Mouse (Mus musculus) hindbrain, embryonic 10.5 days (tissue): ENCODE measurements around the gene Nod2. TPM values are rescaled to one million over a fixed set of nuclear protein-coding genes. Genes with fewer than 3 reads are reported as not detected.
A peak's percentile ranks its signal among the peaks of the same experiment; 100 is the strongest.
"Not testable (repeated sequence)": the region's sequence is repeated elsewhere in the genome, so short reads cannot be mapped to it uniquely, and the experiment has no call there.

Experiments
- DNase-seq: peaks from one replicate; pipeline ENCODE4 v3.0.0-alpha.2; 2017; ENCODE audit warnings: low spot score
- H3K27ac ChIP-seq: fragments of 300-500 bp; sonication (generic); 2 replicates; pipeline ENCODE4 v1.5.1; 2016; ENCODE audit warnings: mild to moderate bottlenecking, moderate library complexity
- H3K27me3 ChIP-seq: fragments of 300-500 bp; sonication (generic); 2 replicates; pipeline ENCODE4 v1.6.1; 2016; ENCODE audit warnings: mild to moderate bottlenecking; ENCODE audit not compliant: poor library complexity, insufficient read depth, severe bottlenecking
- H3K36me3 ChIP-seq: fragments of 300-500 bp; sonication (generic); 2 replicates; pipeline ENCODE4 v1.6.1; 2016; ENCODE audit warnings: mild to moderate bottlenecking, moderate library complexity
- H3K4me1 ChIP-seq: fragments of 300-500 bp; sonication (generic); replicated peaks from 2 replicates; pipeline ENCODE4 v1.6.1; 2016; ENCODE audit warnings: mild to moderate bottlenecking
- H3K4me3 ChIP-seq: fragments of 300-500 bp; sonication (generic); 2 replicates; pipeline ENCODE4 v1.5.1; 2016; ENCODE audit warnings: mild to moderate bottlenecking, moderate library complexity
- H3K9me3 ChIP-seq: fragments of 300-500 bp; sonication (generic); 2 replicates; pipeline ENCODE4 v1.6.1; 2016; ENCODE audit warnings: mild to moderate bottlenecking, moderate library complexity
- WGBS: fragments of 180-500 bp; shearing (Covaris S2); methylation state at CpG from one replicate; pipeline ENCODE4 v1.1.7; 2016; 5-methylcytosine and 5-hydroxymethylcytosine counted together
- polyA plus RNA-seq: library from polyadenylated mRNA; unstranded; fragments of >200 nt; fragmentation: Nextera tagmentation; extraction: Ambion mirVana; gene quantifications from 2 replicates; pipeline ENCODE4 v1.2.1, GENCODE M21; 2016

Gene Nod2
- polyA plus RNA-seq, 1 experiment from 2014 or later: 0.17 TPM

DNA sequence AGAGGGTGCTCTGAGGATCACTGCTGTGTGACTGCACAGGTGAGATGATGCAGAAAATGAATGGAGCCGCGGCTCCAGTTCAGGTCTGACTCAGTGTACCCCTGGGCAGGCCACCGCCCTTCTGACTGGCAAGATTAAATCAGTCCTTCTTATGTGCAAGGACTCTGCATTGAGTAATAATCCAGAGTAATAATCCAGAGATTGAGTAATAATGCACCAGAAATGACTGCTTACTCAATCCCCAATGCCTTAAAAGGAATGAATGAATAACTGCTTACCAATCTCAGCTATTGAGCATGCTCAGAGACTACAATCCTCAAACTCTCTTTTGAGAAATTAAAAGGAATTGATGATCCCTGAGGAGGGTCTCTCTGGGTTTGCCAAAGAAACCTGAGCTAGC is 8.2 kb upstream of the Nod2 start:
- H3K4me3 ChIP-seq: no peak overlapping the region
- no peak for DNase-seq
- 99% methylated on average over 3 of the region's 3 CpGs for WGBS
- no peak overlapping the region for H3K27ac ChIP-seq
- H3K27me3 ChIP-seq: no peaks in the 10 kb centered on the region
- no peaks in the 10 kb centered on the region for H3K36me3 ChIP-seq
- no peaks in the 10 kb centered on the region for H3K9me3 ChIP-seq
- 0 out of 2 replicates have a peak, but pooled peaks cover 4% of the 10 kb centered on the region for H3K4me1 ChIP-seq

- Histone ChIP-seq H3K27ac (no peak overlapping the region), H3K27me3 (peaks cover 17% of the 10 kb centered on the region), H3K4me1 (peaks cover 12% of the 10 kb centered on the region), H3K4me3 (no peak overlapping the region), H3K36me3 (no peaks in the 10 kb centered on the region), H3K9me3 (no peaks in the 10 kb centered on the region)
- no peak for DNase-seq
- 70% methylated on average over 5 of the region's 5 CpGs for whole genome bisulfite sequencing
These were observed 4.2 kb upstream of the Nod2 start for GRCm38 (mm10) chr8:88642734-88643564.

- Histone ChIP-seq H3K9me3 (no peaks in the 10 kb centered on the region), H3K27me3 (peaks cover 44% of the 10 kb centered on the region), H3K27ac (no peak overlapping the region), H3K4me3 (no peak overlapping the region), H3K36me3 (no peaks in the 10 kb centered on the region), H3K4me1 (peaks cover 15% of the 10 kb centered on the region)
- DNase-seq: no peak
These were observed 1.2 kb downstream of the Nod2 start for GRCm38 (mm10) chr8:88648322-88648721.

DNA sequence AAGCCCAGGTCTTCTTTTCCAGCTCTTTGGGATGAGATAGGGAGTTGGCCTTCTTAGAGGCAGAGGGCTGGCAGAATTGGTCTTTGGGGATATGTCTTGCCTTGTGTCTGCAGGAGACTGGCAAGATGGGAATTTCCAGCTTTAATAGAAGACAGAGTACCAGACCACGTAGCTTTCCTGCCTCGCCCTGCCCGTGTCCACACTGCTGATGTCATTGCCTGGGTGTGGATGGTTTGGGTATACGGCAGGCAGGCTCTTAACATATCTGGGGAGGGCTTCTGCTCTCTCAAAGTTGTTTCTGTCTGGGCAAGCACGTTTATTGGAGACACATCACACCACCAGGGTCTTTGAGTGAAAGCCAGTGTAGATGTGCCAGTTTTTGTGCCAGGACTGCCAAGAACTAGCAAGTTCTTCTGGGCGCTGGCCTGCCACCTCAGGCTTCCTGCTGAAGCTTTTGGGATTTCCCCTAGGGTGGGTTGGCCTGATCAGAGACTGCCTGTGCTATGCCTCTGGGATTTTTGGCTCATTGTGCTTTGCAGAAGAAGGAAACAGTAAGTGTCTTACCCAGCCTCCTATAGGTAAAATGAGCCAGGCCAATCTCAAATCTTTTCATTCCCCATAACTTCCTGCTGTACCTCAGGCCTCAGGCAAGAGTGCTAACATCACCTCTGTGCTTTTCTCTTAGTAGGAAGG is 3.0 kb downstream of the Nod2 start:
- no peaks in the 10 kb centered on the region for H3K9me3 ChIP-seq
- no peak for DNase-seq
- H3K27ac ChIP-seq: no peak overlapping the region
- no peaks in the 10 kb centered on the region for H3K36me3 ChIP-seq
- 80% methylated on average over 6 of the region's 6 CpGs for WGBS
- H3K27me3 ChIP-seq: peaks cover 44% of the 10 kb centered on the region
- peaks cover 15% of the 10 kb centered on the region for H3K4me1 ChIP-seq
- no peak overlapping the region for H3K4me3 ChIP-seq

DNA sequence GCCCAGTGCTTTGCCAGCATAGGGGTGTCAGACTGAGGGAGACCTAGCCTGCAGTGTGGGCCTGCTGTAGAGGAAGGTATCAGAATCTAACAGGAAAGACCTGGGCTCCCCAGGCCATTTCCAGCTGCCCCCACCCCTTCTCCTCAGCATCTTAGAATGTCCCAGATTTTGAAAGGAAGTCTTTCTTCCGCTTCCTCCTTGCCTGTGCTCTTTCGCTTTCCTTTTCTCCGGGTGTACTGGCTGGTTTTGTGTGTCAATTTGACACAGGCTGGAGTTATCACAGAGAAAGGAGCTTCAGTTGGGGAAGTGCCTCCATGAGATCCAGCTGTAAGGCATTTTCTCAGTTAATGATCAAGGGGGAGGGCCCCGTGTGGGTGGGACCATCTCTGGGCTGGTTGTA is 4.0 kb downstream of the Nod2 start:
- not testable (repeated sequence) for H3K4me3 ChIP-seq, DNase-seq, H3K36me3 ChIP-seq, H3K27ac ChIP-seq, H3K9me3 ChIP-seq
- 76% methylated on average over 4 of the region's 4 CpGs for WGBS
- Histone ChIP-seq H3K4me1 (peaks cover 15% of the 10 kb centered on the region), H3K27me3 (peaks cover 39% of the 10 kb centered on the region)

GRCm38 (mm10) chr8:88655334-88655733 is 8.2 kb downstream of the Nod2 start:
- Histone ChIP-seq H3K9me3 (no peaks in the 10 kb centered on the region), H3K36me3 (no peaks in the 10 kb centered on the region), H3K27ac (no peak overlapping the region), H3K27me3 (0 out of 2 replicates have a peak, but pooled peaks cover 4% of the 10 kb centered on the region), H3K4me1 (no peaks in the 10 kb centered on the region), H3K4me3 (no peak overlapping the region)
- no peak for DNase-seq

DNA sequence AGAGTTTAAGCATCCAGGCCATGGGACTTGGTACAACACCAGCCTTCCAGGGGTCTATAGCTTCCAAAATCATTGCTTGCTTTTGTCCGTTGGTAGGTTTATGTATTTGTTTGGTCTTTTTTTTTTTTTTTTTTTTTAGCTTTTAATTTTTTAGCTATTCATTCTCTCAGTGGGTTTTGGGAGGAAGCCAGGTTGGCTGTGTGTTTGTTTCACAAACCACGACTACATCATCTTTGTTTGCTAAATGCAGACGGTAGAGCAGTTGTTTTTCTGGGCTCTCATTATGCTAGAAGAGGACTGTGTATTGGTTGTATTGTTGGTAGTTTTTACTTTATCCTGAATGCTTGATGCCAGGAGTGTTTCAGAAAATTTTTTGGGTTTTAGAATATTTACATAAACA is 12.8 kb downstream of the Nod2 start:
- H3K4me1 ChIP-seq: peaks cover 12% of the 10 kb centered on the region
- H3K27ac ChIP-seq: no peak overlapping the region
- H3K9me3 ChIP-seq: no peaks in the 10 kb centered on the region
- H3K4me3 ChIP-seq: no peak overlapping the region
- 92% methylated on average over 3 of the region's 3 CpGs for WGBS
- H3K36me3 ChIP-seq: no peaks in the 10 kb centered on the region
- DNase-seq: no peak
- no peaks in the 10 kb centered on the region for H3K27me3 ChIP-seq

GRCm38 (mm10) chr8:88662401-88662821 is 15.3 kb downstream of the Nod2 start:
- 72% methylated on average over 6 of the region's 6 CpGs for WGBS

DNA sequence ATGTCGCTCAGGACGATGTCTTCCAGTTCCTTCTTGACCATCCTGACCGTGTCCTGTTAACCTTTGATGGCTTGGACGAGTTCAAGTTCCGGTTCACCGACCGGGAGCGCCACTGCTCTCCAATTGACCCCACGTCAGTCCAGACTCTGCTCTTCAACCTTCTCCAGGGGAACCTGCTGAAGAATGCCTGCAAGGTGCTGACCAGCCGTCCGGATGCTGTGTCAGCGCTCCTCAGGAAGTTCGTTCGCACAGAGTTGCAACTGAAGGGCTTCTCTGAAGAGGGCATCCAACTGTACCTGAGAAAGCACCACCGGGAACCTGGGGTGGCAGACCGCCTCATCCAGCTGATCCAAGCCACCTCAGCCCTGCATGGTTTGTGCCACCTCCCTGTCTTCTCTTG is 17.0 kb downstream of the Nod2 start:
- 68% methylated on average over 16 of the region's 16 CpGs for WGBS
- H3K4me3 ChIP-seq: no peak overlapping the region

More at GRCm38 (mm10) chr8:88662401-88662821, 15.3 kb downstream of the Nod2 start:
- peaks cover 15% of the 10 kb centered on the region for H3K4me1 ChIP-seq
- no peaks in the 10 kb centered on the region for H3K9me3 ChIP-seq
- no peaks in the 10 kb centered on the region for H3K27me3 ChIP-seq
- H3K36me3 ChIP-seq: no peaks in the 10 kb centered on the region
- H3K27ac ChIP-seq: no peak overlapping the region
- no peak overlapping the region for H3K4me3 ChIP-seq
- no peak for DNase-seq

GRCm38 (mm10) chr8:88664947-88665346 is 17.8 kb downstream of the Nod2 start:
- 93% methylated on average over 19 of the region's 19 CpGs for WGBS
- H3K4me1 ChIP-seq: peaks cover 31% of the 10 kb centered on the region
- no peak for DNase-seq
- no peak overlapping the region for H3K4me3 ChIP-seq
- H3K36me3 ChIP-seq: no peaks in the 10 kb centered on the region
- no peak overlapping the region for H3K27ac ChIP-seq
- H3K27me3 ChIP-seq: no peaks in the 10 kb centered on the region
- H3K9me3 ChIP-seq: no peaks in the 10 kb centered on the region

More for the DNA sequence above, 17.0 kb downstream of the Nod2 start:
- no peak for DNase-seq
- Histone ChIP-seq H3K9me3 (no peaks in the 10 kb centered on the region), H3K27ac (no peak overlapping the region), H3K36me3 (no peaks in the 10 kb centered on the region), H3K4me1 (peaks cover 28% of the 10 kb centered on the region), H3K27me3 (no peaks in the 10 kb centered on the region)

DNA sequence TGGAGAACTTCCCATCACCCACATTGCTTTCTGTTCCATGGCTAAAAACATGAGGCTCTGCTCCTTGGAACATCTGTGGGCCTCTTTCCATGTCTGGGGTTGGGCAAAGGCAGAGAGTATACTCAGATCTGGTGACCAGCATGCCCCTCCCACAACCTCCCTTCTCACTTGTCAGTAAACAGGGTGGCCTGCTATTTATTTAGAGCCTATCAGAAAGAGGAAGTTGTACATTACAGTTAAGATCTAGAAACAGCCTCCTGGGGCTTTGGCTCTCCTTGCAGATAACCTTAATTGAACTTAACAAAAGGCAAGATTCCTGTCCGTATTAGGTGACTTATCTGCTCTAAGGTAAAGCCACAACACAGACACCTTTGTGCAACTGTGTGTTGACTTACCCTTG is 19.3 kb downstream of the Nod2 start:
- Histone ChIP-seq H3K27me3 (no peaks in the 10 kb centered on the region), H3K36me3 (no peaks in the 10 kb centered on the region), H3K4me3 (no peak overlapping the region), H3K27ac (no peak overlapping the region), H3K9me3 (no peaks in the 10 kb centered on the region), H3K4me1 (peaks cover 38% of the 10 kb centered on the region)
- 80% methylated on average over 1 of the region's 1 CpGs for WGBS
- DNase-seq: no peak

DNA sequence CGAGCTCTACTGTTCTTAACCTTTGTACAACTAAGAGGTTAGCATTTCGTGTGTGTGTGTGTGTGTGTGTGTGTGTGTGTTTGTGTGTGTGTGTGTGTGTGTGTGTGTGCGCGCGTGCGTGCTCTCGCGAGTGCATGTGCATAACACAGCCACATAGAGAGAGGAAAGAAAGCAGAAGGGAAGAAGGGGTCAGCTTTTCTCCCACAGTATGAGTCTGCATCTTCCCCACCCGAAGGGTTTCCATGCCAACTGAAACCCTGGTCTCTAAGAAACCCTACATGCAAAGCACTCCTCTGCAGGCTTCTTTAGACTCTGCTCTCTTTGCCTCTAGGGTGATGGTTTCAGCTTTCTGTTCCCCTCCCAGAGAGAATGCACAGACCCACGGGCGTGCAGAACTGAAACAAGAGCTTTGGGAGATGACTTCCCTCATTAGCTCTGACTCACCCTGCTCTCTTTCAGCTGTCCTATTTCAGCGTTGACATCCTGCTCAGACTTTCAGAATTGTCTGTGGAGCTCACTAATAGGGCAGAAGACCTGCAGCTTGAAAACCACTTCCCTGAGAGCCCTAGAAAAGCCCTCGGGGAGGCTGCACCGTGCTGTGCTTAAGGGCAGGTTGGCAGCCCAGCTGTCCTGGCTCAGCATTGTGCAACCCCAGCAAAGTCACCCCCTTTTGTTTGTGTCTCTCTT is 21.4 kb downstream of the Nod2 start:
- H3K9me3 ChIP-seq: no peaks in the 10 kb centered on the region
- no peaks in the 10 kb centered on the region for H3K27me3 ChIP-seq
- H3K4me1 ChIP-seq: peaks cover 36% of the 10 kb centered on the region
- peak overlapping the region; percentile 41 for H3K27ac ChIP-seq
- no peak overlapping the region for H3K4me3 ChIP-seq
- no peak for DNase-seq
- 70% methylated on average over 14 of the region's 14 CpGs for WGBS
- no peaks in the 10 kb centered on the region for H3K36me3 ChIP-seq

DNA sequence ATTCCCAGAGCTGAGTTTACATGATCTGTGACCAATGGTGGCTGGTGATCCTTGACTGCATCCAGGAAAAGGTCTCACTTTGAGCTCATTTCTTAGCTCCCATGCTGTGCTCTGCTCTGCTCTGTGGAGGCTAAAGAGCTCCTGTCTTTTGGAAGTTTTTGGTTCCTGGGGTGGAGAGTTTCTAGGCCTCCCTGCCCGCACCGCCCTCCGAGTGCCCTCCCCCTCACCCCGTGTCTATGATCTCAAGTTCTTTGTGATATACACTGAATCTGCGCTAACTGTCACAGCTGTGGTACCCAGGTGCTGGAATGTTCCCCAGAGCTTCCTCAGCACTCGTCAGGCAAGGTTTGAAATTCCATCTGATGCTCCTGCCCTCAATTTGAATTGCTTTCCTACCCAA is 23.7 kb downstream of the Nod2 start:
- no peaks in the 10 kb centered on the region for H3K9me3 ChIP-seq
- no peak for DNase-seq
- no peaks in the 10 kb centered on the region for H3K36me3 ChIP-seq
- 72% methylated on average over 6 of the region's 6 CpGs for whole genome bisulfite sequencing
- peaks cover 23% of the 10 kb centered on the region for H3K4me1 ChIP-seq
- no peaks in the 10 kb centered on the region for H3K27me3 ChIP-seq
- H3K4me3 ChIP-seq: no peak overlapping the region
- H3K27ac ChIP-seq: no peak overlapping the region
